Mouse (Mus musculus): ENCODE results near the gene Ncf4. TPM values are rescaled to one million over a fixed set of nuclear protein-coding genes. Genes with fewer than 3 reads are reported as not detected.
"Not testable (repeated sequence)": the region's sequence is repeated elsewhere in the genome, so short reads cannot be mapped to it uniquely, and the experiment has no call there.

Ncf4 gene
- total and polyA plus RNA-seq, 3 experiments = 1.6 to 4.5 (median 1.8) TPM

GRCm38 (mm10) chr15:78267865-78268264 is 23.3 kb downstream of the Ncf4 start:
- H3K79me2 ChIP-seq (replicated peaks; ENCODE audit: control insufficient read depth, insufficient read depth, low read length) = no peaks in the 10 kb centered on the region
- peaks cover 4% of the 10 kb centered on the region for H3K4me1 ChIP-seq (ENCODE audit: control insufficient read depth, insufficient read depth, low read length)
- intact Hi-C loops (cut with DNase I) = no loop called here
- H3K27me3 ChIP-seq (ENCODE audit: control insufficient read depth, insufficient read depth, low read length) = no peaks in the 10 kb centered on the region
- no peak for TF ChIP-seq CTCF (IDR thresholded peaks at IDR 0.05)
- TF ChIP-seq EP300 (IDR thresholded peaks at IDR 0.05; ENCODE audit: insufficient read depth, low read depth, low read length) = peak; percentile 70
- no peak for TF ChIP-seq POLR2A (IDR thresholded peaks at IDR 0.05; ENCODE audit: insufficient read depth, low read depth, low read length)
- WGBS = 17% methylated on average over 4 of the region's 4 CpGs
- no peak overlapping the region for H3K9ac ChIP-seq (ENCODE audit: low read depth, low read length)
- DNase-seq = no peak
- H3K4me3 ChIP-seq = no peak overlapping the region
- H3K36me3 ChIP-seq (ENCODE audit: control insufficient read depth, insufficient read depth, low read length) = no peaks in the 10 kb centered on the region; the same call in 1 of the 2 replicates
- H3K27ac ChIP-seq = peak overlapping the region; percentile 23

- Histone ChIP-seq H3K4me1 (ENCODE audit: control insufficient read depth, insufficient read depth, low read length) (peaks cover 4% of the 10 kb centered on the region), H3K9ac (ENCODE audit: low read depth, low read length) (no peak overlapping the region), H3K4me3 (no peak overlapping the region), H3K27me3 (ENCODE audit: control insufficient read depth, insufficient read depth, low read length) (no peaks in the 10 kb centered on the region), H3K27ac (no peak overlapping the region), H3K36me3 (ENCODE audit: control insufficient read depth, insufficient read depth, low read length) (no peaks in the 10 kb centered on the region; the same call in 1 of the 2 replicates), H3K79me2 (replicated peaks; ENCODE audit: control insufficient read depth, insufficient read depth, low read length) (no peaks in the 10 kb centered on the region)
- TF ChIP-seq POLR2A (IDR thresholded peaks at IDR 0.05; ENCODE audit: insufficient read depth, low read depth, low read length) (no peak), CTCF (IDR thresholded peaks at IDR 0.05) (no peak), EP300 (IDR thresholded peaks at IDR 0.05; ENCODE audit: insufficient read depth, low read depth, low read length) (no peak)
- intact Hi-C loops (cut with DNase I) = no loop called here
- DNase-seq = no peak
These were observed 26.6 kb downstream of the Ncf4 start for GRCm38 (mm10) chr15:78271208-78271607.

GRCm38 (mm10) chr15:78278308-78278707 is 33.7 kb downstream of the Ncf4 start:
- TF ChIP-seq POLR2A (IDR thresholded peaks at IDR 0.05; ENCODE audit: insufficient read depth, low read depth, low read length) (no peak), CTCF (IDR thresholded peaks at IDR 0.05) (no peak), EP300 (IDR thresholded peaks at IDR 0.05; ENCODE audit: insufficient read depth, low read depth, low read length) (no peak)

GRCm38 (mm10) chr15:78287941-78288340 is 43.3 kb downstream of the Ncf4 start:
- DNase-seq = no peak
- H3K4me3 ChIP-seq = no peak overlapping the region
- H3K27ac ChIP-seq = no peak overlapping the region
- 93% methylated on average over 5 of the region's 5 CpGs for WGBS
- intact Hi-C loops (cut with DNase I) = no loop called here
- H3K27me3 ChIP-seq (ENCODE audit: control insufficient read depth, insufficient read depth, low read length) = no peaks in the 10 kb centered on the region
- no peak overlapping the region for H3K9ac ChIP-seq (ENCODE audit: low read depth, low read length)
- TF ChIP-seq CTCF (IDR thresholded peaks at IDR 0.05) (no peak), POLR2A (IDR thresholded peaks at IDR 0.05; ENCODE audit: insufficient read depth, low read depth, low read length) (no peak), EP300 (IDR thresholded peaks at IDR 0.05; ENCODE audit: insufficient read depth, low read depth, low read length) (no peak)
- H3K36me3 ChIP-seq (ENCODE audit: control insufficient read depth, insufficient read depth, low read length) = no peaks in the 10 kb centered on the region
- H3K79me2 ChIP-seq (replicated peaks; ENCODE audit: control insufficient read depth, insufficient read depth, low read length) = no peaks in the 10 kb centered on the region
- peaks cover 3% of the 10 kb centered on the region; the same call in 1 of the 2 replicates for H3K4me1 ChIP-seq (ENCODE audit: control insufficient read depth, insufficient read depth, low read length)

More at GRCm38 (mm10) chr15:78278308-78278707, 33.7 kb downstream of the Ncf4 start:
- no peak overlapping the region for H3K9ac ChIP-seq (ENCODE audit: low read depth, low read length)
- intact Hi-C loops (cut with DNase I) = no loop called here
- H3K4me1 ChIP-seq (ENCODE audit: control insufficient read depth, insufficient read depth, low read length) = no peaks in the 10 kb centered on the region; the same call in 1 of the 2 replicates
- no peak overlapping the region for H3K4me3 ChIP-seq
- 28% methylated on average over 2 of the region's 2 CpGs for WGBS
- H3K79me2 ChIP-seq (replicated peaks; ENCODE audit: control insufficient read depth, insufficient read depth, low read length) = no peaks in the 10 kb centered on the region
- no peak for DNase-seq
- H3K27ac ChIP-seq = no peak overlapping the region
- no peaks in the 10 kb centered on the region for H3K27me3 ChIP-seq (ENCODE audit: control insufficient read depth, insufficient read depth, low read length)
- no peaks in the 10 kb centered on the region for H3K36me3 ChIP-seq (ENCODE audit: control insufficient read depth, insufficient read depth, low read length)

GRCm38 (mm10) chr15:78289775-78290174 is 45.2 kb downstream of the Ncf4 start:
- not testable (repeated sequence) for H3K4me1 ChIP-seq (ENCODE audit: control insufficient read depth, insufficient read depth, low read length)

GRCm38 (mm10) chr15:78293228-78293627 is 48.6 kb downstream of the Ncf4 start:
- DNase-seq; H3K79me2 ChIP-seq (replicated peaks; ENCODE audit: control insufficient read depth, insufficient read depth, low read length); H3K9ac ChIP-seq (ENCODE audit: low read depth, low read length); H3K36me3 ChIP-seq (ENCODE audit: control insufficient read depth, insufficient read depth, low read length); intact Hi-C loops (cut with DNase I); H3K27me3 ChIP-seq (ENCODE audit: control insufficient read depth, insufficient read depth, low read length); H3K4me1 ChIP-seq (ENCODE audit: control insufficient read depth, insufficient read depth, low read length); H3K4me3 ChIP-seq: not testable (repeated sequence)
- H3K27ac ChIP-seq = peak overlapping the region; percentile 51
- WGBS = 3% methylated on average over 2 of the region's 2 CpGs

More at GRCm38 (mm10) chr15:78289775-78290174, 45.2 kb downstream of the Ncf4 start:
- WGBS = 44% methylated on average over 5 of the region's 5 CpGs
- H3K9ac ChIP-seq (ENCODE audit: low read depth, low read length); H3K36me3 ChIP-seq (ENCODE audit: control insufficient read depth, insufficient read depth, low read length); H3K27ac ChIP-seq; H3K27me3 ChIP-seq (ENCODE audit: control insufficient read depth, insufficient read depth, low read length); H3K79me2 ChIP-seq (replicated peaks; ENCODE audit: control insufficient read depth, insufficient read depth, low read length); H3K4me3 ChIP-seq; intact Hi-C loops (cut with DNase I): not testable (repeated sequence)
- DNase-seq = peak in 1 of 2 experiments; percentile 12
